Mouse (Mus musculus) B cell, adult (primary cell): ENCODE measurements around the gene Sfswap. TPM values are rescaled to one million over a fixed set of nuclear protein-coding genes. Genes with fewer than 3 reads are reported as not detected.

ENCODE experiments used
- total RNA-seq: library from RNA; stranded (reverse); gene quantifications from 4 replicates; pipeline ENCODE4 v1.2.4, GENCODE M21; 2023; ENCODE audit not compliant: inconsistent age

The Sfswap gene
- 157 to 170 TPM (median 166 TPM) in 4 replicates for total RNA-seq

DNA sequence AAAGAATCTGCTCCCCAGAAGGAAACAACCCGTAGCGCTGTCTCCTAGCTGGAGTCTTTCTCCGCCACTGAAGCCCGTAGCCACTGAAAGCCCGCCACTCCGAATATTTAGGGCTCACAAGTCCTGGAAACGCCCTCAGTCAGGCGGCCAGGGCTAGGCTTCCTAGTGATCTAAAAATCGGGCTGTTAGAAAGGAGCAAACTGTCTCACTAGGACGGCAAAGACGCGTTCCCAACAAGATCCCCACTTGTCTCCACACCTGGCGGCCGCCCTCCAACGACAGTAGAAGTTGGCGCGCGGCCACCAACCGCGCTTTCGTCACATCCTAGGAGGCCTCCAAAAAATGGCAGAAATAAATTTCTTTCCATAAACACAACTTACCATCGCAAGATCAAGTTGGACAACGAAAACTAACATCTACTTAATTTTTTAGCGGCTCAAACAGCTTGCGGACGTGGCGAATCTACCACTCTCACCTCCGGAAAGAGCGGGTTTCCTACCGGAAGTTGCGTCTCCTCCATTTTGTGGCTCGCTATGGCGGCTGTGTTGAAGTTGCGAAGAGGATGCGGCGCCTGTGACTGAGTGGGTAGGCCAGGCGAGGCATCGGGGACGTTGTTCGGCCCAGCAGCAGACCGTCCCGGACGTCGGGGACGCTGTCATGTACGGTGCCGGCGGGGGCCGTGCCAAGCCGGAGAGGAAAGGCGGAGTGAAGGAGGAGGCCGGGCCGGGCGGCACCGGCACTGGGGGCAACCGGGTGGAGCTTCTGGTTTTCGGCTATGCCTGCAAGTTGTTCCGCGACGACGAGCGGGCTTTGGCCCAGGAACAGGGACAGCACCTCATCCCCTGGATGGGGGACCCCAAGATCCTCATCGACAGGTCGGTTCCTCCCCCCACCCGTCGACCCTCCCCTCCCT, at the start of gene Sfswap:
Sfswap (plus strand) TSS at position 500 of the 913 bp plus-strand sequence.

GRCm38 (mm10) chr5:129583761-129584582, 83.0 kb downstream of the Sfswap start, which contains the start of gene Mmp17:
Mmp17 (plus strand) TSS chr5:129584169.

Other genes with a start within 250 kb of the Sfswap start
- 0.57 to 2.0 TPM (median 1.3 TPM) in 4 replicates for gene Mmp17, start 82.9 kb downstream of the Sfswap start, total RNA-seq
- 1.6 to 2.7 TPM (median 1.9 TPM) in 4 replicates for gene Zfp11, start 168.9 kb downstream of the Sfswap start, total RNA-seq
- gene Sept14, start 207.3 kb downstream of the Sfswap start, total RNA-seq = not detected in 4 replicates
- gene Mrps17, start 214.3 kb downstream of the Sfswap start, total RNA-seq = 43.3 to 59.8 TPM (median 48.1 TPM) in 4 replicates
- gene Nipsnap2, start 223.8 kb downstream of the Sfswap start, total RNA-seq = 32.5 to 37.1 TPM (median 33.3 TPM) in 4 replicates